Mouse (Mus musculus): ENCODE results near the gene Vps11.
"Not testable (repeated sequence)": the region's sequence is repeated elsewhere in the genome, so short reads cannot be mapped to it uniquely, and the experiment has no call there.

The Vps11 gene

DNA sequence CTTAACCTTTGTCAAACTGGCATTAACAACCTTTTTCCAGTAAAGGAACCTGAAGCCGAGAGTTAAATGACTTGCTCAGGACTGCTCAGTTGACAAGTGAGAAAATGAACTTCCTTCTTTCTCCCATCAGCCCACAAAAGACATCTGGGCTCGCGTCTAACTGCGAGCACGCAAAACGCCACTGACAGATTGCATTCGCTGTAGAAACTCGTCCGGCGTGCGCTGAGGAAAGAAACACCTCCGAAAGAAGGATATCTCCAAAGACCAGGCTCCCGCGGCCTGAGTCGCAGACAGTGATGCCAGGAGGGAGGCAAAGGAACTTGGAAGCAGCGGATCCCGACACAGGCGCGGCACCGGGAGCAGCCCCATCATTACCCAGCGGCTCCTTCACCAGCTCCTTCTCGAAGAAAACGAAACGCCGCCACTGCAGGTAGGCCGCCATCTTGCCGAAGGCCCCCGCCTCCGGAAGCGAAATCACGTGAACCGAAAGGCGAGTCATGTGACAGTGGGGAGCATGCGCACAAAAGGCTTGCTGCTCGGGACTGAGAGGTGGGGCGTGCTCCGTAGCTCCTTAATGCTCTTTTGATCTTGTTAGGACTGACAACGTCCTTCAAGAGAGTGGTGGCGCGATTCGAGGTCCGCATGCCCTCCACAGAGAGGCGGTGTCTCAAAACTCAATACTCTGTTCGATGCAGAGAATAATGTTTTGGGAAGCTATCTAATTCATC lies at the start of gene Vps11:
Gene Vps11, minus strand, starts transcription at position 481 of the 728 bp plus-strand sequence.
- DNase-seq (ENCODE audit: low read depth), result peak; percentile 96

DNA sequence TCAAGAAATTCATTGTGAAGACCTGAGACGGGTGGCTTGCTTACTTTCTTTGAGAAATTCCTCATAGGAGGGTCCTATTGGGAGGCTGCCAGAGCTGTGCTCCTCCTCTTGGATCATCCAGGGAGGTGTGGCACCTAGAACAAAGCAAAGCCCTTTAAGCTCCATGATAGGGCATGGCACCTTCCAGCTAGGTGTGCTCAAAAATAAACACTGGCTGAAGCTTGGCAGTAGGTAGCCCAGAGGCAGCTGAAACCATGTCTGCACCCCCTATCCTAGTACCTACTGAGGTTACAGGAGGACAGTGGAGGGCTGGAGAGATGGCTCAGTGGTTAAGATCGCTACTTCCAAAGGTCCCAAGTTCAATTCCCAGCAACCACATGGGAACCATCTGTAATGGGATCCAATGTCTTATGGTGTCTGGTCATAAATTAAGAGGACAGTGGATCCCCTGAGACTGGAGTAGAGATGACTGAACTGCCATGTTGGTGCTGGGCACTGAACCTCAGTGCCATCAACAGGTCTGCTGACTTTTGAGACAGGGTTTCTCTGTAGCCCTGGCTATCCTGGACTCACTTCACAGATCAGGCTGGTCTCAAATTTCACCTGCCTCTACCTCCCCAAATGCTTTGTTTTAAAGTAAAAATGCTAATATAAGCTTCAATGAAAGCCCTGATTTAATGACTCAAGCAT lies 49.3 kb upstream of the Vps11 start:
- no peak for DNase-seq (ENCODE audit: low read depth)

DNA sequence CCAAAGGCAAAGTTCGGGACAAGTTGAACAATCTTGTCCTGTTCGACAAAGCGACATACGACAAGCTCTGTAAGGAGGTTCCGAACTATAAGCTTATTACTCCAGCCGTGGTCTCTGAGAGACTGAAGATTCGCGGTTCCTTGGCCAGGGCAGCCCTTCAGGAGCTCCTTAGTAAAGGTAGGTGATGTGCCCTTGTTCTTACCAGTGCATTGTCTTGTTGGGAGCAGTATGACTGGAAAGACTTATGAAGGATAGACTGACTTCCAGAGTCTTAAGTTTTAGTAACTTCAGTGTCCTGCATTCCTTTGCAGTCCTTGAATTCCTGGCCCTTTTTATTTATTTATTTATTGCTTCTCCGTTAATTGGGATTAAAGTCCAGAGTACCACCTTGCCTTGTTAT lies 47.2 kb upstream of the Vps11 start:
- DNase-seq (ENCODE audit: low read depth), result not testable (repeated sequence)

DNA sequence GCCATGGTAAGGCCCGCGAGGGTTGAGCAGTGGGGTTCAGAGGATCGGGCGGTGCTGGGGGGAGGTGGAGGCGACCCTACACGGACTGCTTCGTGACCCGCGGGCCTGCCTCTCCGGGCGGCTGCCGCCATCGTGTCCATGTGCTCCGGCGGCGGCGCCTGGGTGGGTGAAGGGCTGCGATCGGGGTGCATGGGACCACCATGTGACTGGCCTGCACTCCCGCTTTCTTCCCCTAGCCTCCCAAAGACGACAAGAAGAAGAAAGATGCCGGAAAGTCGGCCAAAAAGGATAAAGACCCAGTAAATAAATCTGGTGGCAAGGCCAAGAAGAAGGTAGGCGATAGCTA lies 46.3 kb upstream of the Vps11 start:
- no peak for DNase-seq (ENCODE audit: low read depth)

DNA sequence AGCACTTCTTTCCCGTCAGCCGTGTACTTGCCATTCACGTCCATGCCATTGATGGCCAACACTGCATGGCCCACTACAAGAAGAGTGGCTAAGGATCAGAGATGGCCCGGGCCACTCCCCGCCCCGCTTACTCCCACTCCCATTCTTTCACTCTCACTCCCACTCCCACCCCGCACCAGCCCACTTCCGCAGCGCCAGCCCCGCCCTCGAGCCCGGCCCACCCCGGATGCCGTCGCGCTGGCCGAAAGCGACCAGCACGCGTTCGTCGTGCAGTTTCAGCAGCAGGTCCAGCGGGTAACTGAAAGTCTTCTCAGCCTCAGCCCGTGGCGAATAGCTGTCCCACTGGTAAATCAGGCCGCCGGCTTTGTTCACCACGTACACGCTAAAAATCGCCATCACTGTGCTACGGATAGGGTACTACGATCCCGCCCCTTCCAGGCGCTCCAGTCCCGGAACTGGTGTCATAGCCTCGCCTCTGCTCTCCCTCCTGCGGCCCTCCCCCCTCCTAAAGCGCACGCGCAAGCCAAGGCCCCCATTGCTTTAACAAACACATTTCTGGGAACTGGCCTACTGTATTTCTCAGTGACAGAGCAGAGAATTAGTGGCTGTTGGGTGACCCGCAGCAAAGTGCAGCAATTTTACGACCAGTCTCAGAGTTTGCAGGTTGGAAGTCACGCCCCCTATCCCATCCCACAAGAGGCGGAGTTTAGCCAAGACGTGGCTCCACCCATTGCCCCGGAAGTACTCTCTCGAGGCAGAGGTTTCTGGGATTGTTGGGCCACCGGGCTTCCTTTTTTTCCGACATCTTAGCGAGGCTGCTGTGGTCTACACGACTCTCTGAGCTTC lies 45.7 kb upstream of the Vps11 start, which contains the start of the genes Rps25 and Trappc4:
Gene Rps25, plus strand, starts transcription at position 234 of the 846 bp plus-strand sequence.
Gene Trappc4, minus strand, starts transcription at position 695 of the 846 bp plus-strand sequence.
- peak; percentile 93 for DNase-seq (ENCODE audit: low read depth)

DNA sequence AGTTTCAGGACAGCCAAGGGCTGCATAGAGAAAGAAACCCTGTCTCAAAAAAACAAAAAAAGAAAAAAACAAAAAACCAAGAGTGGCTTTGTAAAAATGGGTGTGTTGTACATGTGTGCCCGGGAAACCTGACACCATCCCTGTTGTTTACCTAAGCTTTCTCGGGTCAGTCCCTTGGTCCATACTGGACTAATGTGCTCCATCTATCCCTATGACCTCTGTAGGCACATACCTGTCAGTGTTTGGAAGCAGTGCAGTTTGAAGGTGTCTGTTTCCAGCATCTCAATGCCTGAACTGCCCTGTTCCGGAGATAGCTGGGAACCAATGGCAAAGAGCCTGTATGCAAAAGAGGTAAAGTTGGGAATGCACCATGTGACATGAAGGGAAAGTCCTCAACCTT lies 43.5 kb upstream of the Vps11 start:
- DNase-seq (ENCODE audit: low read depth), result no peak

DNA sequence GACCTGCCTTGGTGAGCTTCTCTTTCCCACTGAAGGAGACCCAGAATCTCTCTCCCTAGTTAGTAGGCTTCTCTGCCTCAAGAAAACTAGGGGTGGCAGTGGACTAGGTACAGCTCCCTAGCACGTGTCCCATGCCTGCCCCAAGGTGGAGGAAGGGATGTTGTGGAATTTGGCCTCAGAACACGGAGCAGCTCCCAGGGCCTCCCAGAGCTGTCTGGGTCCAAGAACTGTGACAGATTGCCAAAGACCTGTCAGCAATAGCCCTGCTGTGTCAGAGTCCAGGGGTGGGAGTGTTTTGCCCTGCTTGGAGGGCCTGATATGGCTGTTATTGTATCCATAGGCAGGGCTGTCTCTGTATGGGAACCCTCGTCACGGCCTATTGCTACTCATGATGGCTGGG lies 39.6 kb upstream of the Vps11 start:
- DNase-seq (ENCODE audit: low read depth), result no peak

DNA sequence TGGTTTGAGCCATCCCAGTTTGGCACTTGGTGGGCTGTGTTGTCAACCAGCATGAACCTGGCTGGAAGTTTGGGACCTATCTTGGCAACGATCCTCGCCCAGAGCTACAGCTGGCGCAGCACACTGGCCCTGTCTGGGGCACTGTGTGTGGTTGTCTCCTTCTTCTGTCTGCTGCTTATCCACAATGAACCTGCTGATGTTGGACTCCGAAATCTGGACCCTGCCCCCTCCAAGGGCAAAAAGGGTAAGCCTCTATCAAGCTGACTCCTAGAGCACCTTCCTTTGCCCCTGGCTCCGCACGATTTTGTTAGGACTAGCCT lies 38.3 kb upstream of the Vps11 start:
- DNase-seq (ENCODE audit: low read depth), result no peak

DNA sequence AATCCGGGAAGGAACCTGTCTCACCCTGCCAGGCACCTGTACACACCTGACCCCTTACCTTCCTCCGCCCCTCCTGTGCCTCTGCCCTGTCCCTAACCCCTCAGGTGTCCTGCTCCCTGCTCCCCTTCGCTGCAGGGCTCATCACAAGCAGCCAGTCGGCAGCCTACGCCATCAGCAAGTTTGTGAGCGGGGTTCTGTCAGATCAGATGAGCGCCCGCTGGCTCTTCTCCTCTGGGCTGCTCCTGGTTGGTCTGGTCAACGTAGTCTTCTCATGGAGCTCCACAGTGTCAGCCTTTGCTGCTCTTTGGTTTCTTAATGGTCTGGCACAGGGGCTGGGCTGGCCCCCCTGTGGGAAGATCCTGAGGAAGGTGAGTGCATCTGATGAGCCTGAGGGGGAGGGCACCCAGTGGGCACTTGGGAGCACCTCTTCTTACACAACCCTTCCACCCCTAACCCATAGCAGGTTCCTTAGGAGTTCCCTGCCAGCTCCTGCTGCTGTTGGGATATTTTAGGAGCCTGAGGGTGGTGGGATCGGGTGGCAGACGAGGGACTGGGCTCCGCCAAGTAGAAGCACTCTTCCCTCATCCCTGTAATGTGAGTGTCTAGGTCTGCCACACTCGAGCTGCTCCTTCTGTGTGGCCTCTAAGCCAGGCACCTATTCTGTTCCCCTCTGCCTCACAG lies 37.8 kb upstream of the Vps11 start:
- DNase-seq (ENCODE audit: low read depth), result no peak

DNA sequence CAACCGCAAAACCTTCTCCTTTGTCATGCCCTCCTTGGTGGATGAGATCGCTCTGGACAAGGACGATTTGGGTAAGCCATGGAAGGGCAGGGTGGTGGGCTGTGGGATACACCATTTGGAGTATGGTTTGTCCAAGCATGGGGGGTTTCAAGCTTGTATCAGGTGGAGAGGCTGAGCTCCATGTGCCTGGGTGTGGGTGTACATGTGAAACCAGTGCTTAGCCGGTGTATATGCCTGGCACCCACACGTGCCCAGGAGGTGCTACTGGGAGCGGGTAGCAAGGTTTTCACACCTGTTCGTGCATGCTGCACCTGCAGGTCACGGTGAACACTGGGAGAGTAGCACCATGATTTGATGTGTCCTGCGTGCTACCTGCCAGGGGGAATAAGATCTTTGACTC lies 37.1 kb upstream of the Vps11 start:
- no peak for DNase-seq (ENCODE audit: low read depth)

DNA sequence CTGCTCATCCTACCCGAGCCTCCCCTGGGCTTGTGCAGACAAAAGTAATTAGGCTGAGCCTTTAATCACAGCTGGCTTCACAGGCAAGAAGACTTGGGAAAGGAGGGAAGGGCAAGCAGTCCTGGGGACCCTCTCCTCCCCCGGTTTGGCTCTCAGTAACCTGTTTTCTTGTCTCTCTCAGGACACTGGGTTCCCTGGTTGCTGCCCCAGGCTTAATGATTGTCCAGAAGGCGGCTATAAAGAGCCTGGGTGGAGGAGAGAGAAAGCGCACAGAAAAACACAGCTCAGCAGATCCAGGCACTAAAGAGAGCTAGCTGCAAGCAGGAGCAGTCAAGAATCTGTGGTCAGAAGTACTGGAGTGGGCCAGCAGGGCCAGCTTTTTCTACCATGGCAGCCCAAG lies 36.6 kb upstream of the Vps11 start:
- no peak for DNase-seq (ENCODE audit: low read depth)

DNA sequence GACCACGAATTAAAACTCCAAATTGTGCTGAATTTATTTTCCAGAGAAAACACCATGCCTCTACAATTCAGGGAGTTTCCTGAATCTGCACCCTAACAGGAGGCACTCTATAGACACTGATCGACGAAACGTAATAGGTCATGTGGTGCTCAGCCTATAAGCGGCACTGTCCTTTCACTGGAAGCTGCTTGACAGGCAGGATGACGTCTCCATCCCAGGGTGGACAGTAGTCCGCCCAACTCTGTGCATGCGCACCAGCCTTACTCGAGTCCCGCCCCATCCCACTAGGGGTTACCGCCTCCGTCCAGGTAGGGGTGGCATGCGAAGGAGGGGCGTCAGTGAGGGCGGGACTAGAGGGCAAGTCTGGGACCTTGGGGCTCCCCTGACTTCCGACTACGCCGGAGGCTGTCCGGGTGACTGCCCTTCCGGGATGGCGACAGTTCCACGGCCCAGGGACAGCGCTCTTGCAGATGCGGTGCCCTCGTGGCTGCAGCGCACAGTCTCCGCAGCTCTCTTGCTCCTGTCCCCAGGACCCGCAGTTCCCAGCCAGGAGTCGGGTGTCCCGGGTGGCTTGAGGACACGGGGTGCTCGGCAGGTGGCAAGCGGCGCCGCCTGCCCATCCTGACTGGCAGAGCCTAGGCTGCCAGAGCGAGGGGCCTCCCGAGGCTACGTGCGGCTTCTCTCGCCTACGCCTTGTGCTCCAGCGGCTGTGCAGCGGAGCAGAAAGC lies 35.4 kb upstream of the Vps11 start, which contains the start of gene Slc37a4:
Gene Slc37a4, plus strand, starts transcription at position 169 of the 728 bp plus-strand sequence.
- DNase-seq (ENCODE audit: low read depth), result peak; percentile 97

DNA sequence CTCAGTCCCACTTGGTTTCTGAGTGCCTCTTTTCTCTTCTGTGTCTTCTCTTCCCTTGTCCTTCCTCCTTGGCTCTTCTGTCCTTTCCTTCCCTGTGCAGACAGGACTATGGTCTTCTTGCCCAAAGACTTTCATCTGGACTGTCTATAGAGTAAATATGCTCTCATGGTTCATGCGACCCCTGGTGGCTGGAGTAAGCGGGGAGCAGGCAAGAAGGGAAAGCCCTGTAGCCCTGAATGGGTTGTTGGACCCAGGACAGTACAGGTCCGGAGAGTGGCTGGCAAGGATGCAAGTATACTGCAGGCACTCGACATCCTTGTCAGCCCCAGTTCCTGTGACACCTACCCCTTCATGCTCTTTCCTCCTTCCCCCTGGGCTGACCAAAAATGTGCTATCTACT lies 30.0 kb upstream of the Vps11 start:
- DNase-seq (ENCODE audit: low read depth), result no peak

DNA sequence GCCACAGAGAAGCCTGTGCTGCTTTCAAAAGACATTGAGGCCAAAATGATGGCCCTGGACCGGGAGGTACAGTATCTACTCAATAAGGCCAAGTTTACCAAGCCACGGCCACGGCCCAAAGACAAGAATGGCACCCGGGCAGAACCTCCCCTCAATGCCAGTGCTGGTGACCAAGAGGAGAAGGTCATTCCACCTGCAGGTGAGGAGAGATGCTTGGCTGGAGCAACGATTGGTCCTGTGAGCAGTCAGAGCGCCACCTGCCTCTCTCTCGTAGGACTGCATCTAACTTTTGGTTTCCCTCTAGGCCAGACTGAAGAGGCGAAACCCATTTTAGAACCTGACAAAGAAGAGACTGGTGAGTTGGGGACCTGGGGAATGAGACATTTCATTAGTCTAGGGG lies 27.8 kb upstream of the Vps11 start:
- no peak for DNase-seq (ENCODE audit: low read depth)

DNA sequence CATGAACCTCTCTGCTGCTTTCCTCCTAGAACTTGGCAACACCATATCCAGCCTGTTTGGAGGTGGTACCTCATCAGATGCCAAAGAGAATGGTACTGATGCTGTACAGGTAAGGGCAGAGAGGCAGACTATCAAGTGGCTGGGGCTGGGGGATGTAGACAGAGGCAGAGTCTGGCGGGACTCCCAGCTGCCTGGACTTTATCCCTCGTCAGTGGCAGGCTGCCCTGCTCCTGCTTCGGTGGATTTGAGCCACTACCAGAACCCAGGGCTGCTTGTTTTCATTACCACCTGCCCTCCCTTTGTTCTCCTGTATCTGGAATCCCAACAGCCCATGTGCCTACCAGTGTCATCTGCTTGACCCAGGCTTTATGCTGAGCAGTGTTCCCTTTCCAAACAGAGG lies 25.8 kb upstream of the Vps11 start:
- DNase-seq (ENCODE audit: low read depth), result no peak

DNA sequence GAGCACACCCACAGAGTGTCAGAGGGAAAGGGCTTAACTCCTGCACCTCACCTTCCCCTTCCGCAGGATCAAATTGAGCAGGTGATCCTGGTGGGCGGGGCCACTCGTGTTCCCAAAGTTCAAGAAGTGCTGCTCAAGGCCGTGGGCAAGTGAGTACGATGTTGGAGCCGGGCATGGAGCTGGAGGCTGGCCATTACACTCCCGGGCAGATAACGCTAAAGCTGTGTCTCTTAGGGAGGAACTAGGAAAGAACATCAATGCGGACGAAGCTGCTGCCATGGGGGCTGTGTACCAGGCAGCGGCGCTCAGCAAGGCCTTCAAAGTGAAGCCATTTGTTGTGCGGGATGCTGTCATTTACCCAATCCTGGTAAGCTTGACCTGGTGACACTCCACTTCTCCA lies 23.1 kb upstream of the Vps11 start:
- no peak for DNase-seq (ENCODE audit: low read depth)

DNA sequence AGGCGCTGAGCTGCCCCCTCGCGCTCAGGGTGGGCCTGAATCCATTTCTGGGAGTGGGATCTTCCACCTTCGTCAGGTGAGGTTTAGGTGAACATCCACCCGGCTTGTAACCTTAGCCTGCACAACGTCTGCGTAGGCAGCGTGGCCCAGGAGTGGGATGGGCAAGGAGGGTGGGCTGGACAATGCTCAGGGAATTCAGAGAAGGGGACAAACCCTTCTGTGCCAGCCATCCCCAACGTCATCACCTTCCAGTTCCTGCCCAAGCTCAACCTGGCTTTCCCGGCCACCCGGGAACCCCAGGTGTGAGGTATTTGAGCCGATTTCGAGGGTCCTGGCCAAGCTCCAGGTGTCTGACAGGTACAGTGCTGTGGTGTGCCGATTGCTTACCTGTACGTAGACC lies 18.4 kb upstream of the Vps11 start:
- DNase-seq (ENCODE audit: low read depth), result no peak

DNA sequence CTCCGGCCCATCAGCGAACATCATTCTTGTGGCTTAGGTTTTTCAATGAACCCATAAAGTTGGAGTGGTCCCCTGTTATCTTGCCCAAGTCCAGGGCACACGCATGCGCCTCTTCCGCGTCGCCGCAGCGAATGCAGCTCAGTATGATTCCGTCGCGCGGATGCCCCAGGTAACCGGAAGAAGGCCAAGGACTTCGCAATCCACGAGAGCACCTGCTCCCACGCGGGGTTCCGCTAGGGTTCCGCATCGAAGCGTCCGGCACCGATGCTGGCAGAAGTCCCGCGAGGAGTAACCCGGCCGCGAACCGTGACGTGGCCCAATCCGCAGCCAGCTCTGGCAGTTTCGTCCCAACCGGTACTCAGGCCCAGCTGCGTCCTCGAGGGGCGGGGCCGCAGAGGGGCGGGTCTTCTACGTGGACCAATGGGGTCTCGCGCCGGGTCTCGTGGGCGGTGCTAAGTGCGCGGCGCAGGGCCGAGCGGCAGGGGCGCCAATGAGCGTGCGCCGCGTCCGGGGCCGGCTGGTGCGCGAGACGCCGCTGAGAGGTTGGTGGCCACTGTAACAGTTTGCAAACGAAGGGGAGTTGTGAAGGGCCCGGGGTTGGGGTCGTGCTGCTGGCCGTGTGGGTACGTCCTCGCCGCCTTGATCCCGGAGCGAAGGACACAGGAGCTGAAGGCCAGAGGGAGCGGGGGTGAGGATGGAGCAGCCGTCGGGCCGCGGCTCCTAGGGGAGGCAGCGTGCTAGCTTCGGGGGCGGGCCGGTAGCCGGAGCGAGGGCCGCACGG lies 17.8 kb upstream of the Vps11 start, which contains the start of gene Hyou1:
Gene Hyou1, plus strand, starts transcription at position 437 of the 781 bp plus-strand sequence.
- DNase-seq (ENCODE audit: low read depth), result peak; percentile 92

DNA sequence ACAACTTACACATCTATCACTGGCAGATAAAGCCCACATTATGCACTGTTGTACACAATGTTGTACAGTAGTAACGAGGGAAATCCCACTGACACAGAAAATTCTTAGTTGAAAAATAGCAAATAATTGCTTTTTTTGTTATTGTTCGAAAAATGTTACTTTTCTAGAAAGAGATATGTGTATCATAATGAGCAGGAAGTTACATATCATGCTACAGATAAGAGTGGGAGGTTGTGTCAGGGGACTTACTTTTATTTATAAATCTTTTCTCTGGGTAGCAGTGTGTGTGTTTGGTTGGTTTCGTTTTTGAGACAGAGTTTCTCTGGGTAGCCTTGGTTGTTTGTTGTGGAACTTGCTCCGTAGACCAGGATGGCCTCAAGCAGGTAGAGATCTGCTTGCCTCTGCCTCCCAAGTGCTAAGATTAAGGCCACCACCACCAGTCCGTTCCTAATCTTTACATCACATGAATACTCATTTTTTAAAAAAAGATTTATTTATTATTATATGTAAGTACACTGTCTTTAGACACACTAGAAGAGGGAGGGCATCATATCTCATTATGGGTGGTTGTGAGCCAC lies 16.8 kb upstream of the Vps11 start:
- no peak for DNase-seq (ENCODE audit: low read depth)

DNA sequence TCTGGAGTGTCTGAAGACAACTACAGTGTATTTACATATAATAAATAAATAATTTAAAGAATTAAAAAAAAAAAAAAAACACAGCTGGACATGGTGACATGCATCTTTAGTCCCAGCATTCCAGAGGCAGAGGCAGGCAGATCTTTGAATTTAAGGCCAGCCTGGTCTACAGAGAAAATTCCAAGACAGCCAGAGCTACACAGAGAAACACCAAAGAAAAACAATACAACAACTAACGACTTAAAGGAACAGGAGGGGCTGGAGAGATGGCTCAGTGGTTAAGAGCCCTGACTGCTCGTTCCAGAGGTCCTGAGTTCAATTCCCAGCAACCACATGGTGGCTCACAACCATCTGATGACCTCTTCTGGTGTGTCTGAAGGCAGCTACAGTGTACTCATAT lies 15.9 kb upstream of the Vps11 start:
- DNase-seq (ENCODE audit: low read depth), result not testable (repeated sequence)

Data from c-Kit-positive CD71-positive TER-119-negative erythroid progenitor cells, embryonic 14.5 days (primary cell).